Mouse (Mus musculus) limb, embryonic 10.5 days (tissue): ENCODE measurements at regions not wholly inside any gene's neighbourhood (a gene's known extent, or its start where the extent isn't known, plus 50 kb on each side); places are given as distances from the start of the nearest gene placed in this dataset.
"Not testable (repeated sequence)": the region's sequence is repeated elsewhere in the genome, so short reads cannot be mapped to it uniquely, and the experiment has no call there.

Experiments used
- DNase-seq: peaks from one replicate; pipeline ENCODE4 v3.0.0-alpha.2; 2017; ENCODE audit warnings: low spot score
- H3K27ac ChIP-seq: fragments of 300-500 bp; sonication (generic); 2 replicates; pipeline ENCODE4 v1.5.1; 2016; ENCODE audit warnings: mild to moderate bottlenecking
- H3K27me3 ChIP-seq: fragments of 300-500 bp; sonication (generic); 2 replicates; pipeline ENCODE4 v1.6.1; 2016; ENCODE audit warnings: low read depth, mild to moderate bottlenecking; ENCODE audit not compliant: poor library complexity, severe bottlenecking
- H3K36me3 ChIP-seq: fragments of 300-500 bp; sonication (generic); 2 replicates; pipeline ENCODE4 v1.6.1; 2016; ENCODE audit warnings: mild to moderate bottlenecking, moderate library complexity
- H3K4me1 ChIP-seq: fragments of 300-500 bp; sonication (generic); 2 replicates; pipeline ENCODE4 v1.6.1; 2016
- H3K4me3 ChIP-seq: fragments of 300-500 bp; sonication (generic); 2 replicates; pipeline ENCODE4 v1.5.1; 2016; ENCODE audit warnings: mild to moderate bottlenecking, moderate library complexity
- H3K9me3 ChIP-seq: fragments of 300-500 bp; sonication (generic); replicated peaks from 2 replicates; pipeline ENCODE4 v1.6.1; 2016; ENCODE audit warnings: mild to moderate bottlenecking
- WGBS: fragments of 180-500 bp; shearing (Covaris S2); methylation state at CpG from one replicate; pipeline ENCODE4 v1.1.7; 2016; 5-methylcytosine and 5-hydroxymethylcytosine counted together

GRCm38 (mm10) chr5:4384719-4385118 is 192.6 kb downstream of the Mterf1b start:
- WGBS = 53% methylated on average over 7 of the region's 7 CpGs
- H3K4me3 ChIP-seq, H3K36me3 ChIP-seq, H3K4me1 ChIP-seq, H3K9me3 ChIP-seq, H3K27ac ChIP-seq, H3K27me3 ChIP-seq: not testable (repeated sequence)
- peak; percentile 32 for DNase-seq

- WGBS = 84% methylated on average over 2 of the region's 2 CpGs
- Histone ChIP-seq H3K4me3 (no peak overlapping the region), H3K27me3 (no peaks in the 10 kb centered on the region), H3K4me1 (no peaks in the 10 kb centered on the region), H3K27ac (no peak overlapping the region), H3K36me3 (no peaks in the 10 kb centered on the region), H3K9me3 (no peaks in the 10 kb centered on the region)
- DNase-seq = no peak
Measured at GRCm38 (mm10) chr5:4391083-4391482, 198.9 kb downstream of the Mterf1b start.

GRCm38 (mm10) chr5:4394353-4395052 is 202.3 kb downstream of the Mterf1b start:
- not testable (repeated sequence) for H3K36me3 ChIP-seq, H3K27ac ChIP-seq, H3K4me3 ChIP-seq, H3K9me3 ChIP-seq, H3K27me3 ChIP-seq, DNase-seq, H3K4me1 ChIP-seq
- WGBS = 89% methylated on average over 6 of the region's 7 CpGs

GRCm38 (mm10) chr5:4398087-4398486 is 205.9 kb downstream of the Mterf1b start:
- no peak for DNase-seq
- H3K4me3 ChIP-seq = no peak overlapping the region
- H3K9me3 ChIP-seq = no peaks in the 10 kb centered on the region

GRCm38 (mm10) chr5:4417761-4418160 is 225.6 kb downstream of the Mterf1b start:
- 82% methylated on average over 1 of the region's 1 CpGs for WGBS
- no peak for DNase-seq
- H3K4me1 ChIP-seq = no peaks in the 10 kb centered on the region
- H3K27me3 ChIP-seq = no peaks in the 10 kb centered on the region
- no peak overlapping the region for H3K4me3 ChIP-seq
- H3K36me3 ChIP-seq = no peaks in the 10 kb centered on the region
- no peaks in the 10 kb centered on the region for H3K9me3 ChIP-seq
- no peak overlapping the region for H3K27ac ChIP-seq

More at GRCm38 (mm10) chr5:4398087-4398486, 205.9 kb downstream of the Mterf1b start:
- Histone ChIP-seq H3K27ac (no peak overlapping the region), H3K36me3 (no peaks in the 10 kb centered on the region), H3K27me3 (no peaks in the 10 kb centered on the region), H3K4me1 (no peaks in the 10 kb centered on the region)
